Mouse (Mus musculus) splenic B cell, adult 2 months (primary cell): ENCODE measurements around the gene Abcf1.

Experiments used
- DNase-seq: peaks from one replicate; pipeline ENCODE4 v3.0.0-alpha.2; 2011; ENCODE audit warnings: low read depth, low spot score
- H3K27me3 ChIP-seq: 2 replicates; pipeline ENCODE4 v1.6.1; 2012; ENCODE audit warnings: mild to moderate bottlenecking, low read length, moderate library complexity, mixed read lengths; ENCODE audit not compliant: control insufficient read depth, poor library complexity, insufficient read depth, severe bottlenecking
- H3K36me3 ChIP-seq: 2 replicates; pipeline ENCODE4 v1.6.1; 2012; ENCODE audit warnings: mild to moderate bottlenecking, low read length, moderate library complexity, mixed read lengths; ENCODE audit not compliant: control insufficient read depth, poor library complexity, insufficient read depth, severe bottlenecking

Abcf1 gene

GRCm38 (mm10) chr17:35918276-35919059 is 51.1 kb downstream of the Abcf1 start:
- peaks cover 13% of the 10 kb centered on the region; the same call in 1 of the 2 replicates for H3K36me3 ChIP-seq
- DNase-seq: peak; percentile 57
- no peaks in the 10 kb centered on the region for H3K27me3 ChIP-seq

GRCm38 (mm10) chr17:35917463-35918251 is 51.9 kb downstream of the Abcf1 start:
- DNase-seq: peak; percentile 57
- H3K36me3 ChIP-seq: peaks cover 19% of the 10 kb centered on the region
- no peaks in the 10 kb centered on the region for H3K27me3 ChIP-seq

- no peak for DNase-seq
- Histone ChIP-seq H3K27me3 (no peaks in the 10 kb centered on the region), H3K36me3 (peaks cover 19% of the 10 kb centered on the region)
Measured at GRCm38 (mm10) chr17:35917143-35917462, 52.5 kb downstream of the Abcf1 start.

- peaks cover 19% of the 10 kb centered on the region for H3K36me3 ChIP-seq
- peak; percentile 100 for DNase-seq
Measured at GRCm38 (mm10) chr17:35916297-35917142, 53.0 kb downstream of the Abcf1 start, which contains the start of the genes Mrps18b and Ppp1r10. TSS of gene Mrps18b (minus strand) at chr17:35916389. TSS of gene Ppp1r10 (plus strand) at chr17:35916434.

GRCm38 (mm10) chr17:35915538-35916296 is 53.8 kb downstream of the Abcf1 start:
- Histone ChIP-seq H3K36me3 (peaks cover 19% of the 10 kb centered on the region), H3K27me3 (no peaks in the 10 kb centered on the region)
- peak; percentile 38 for DNase-seq

More at GRCm38 (mm10) chr17:35916297-35917142, 53.0 kb downstream of the Abcf1 start, which contains the start of the genes Mrps18b and Ppp1r10:
- no peaks in the 10 kb centered on the region for H3K27me3 ChIP-seq

GRCm38 (mm10) chr17:35914975-35915374 is 54.6 kb downstream of the Abcf1 start:
- H3K27me3 ChIP-seq: no peaks in the 10 kb centered on the region
- DNase-seq: no peak
- peaks cover 19% of the 10 kb centered on the region for H3K36me3 ChIP-seq

- peaks cover 8% of the 10 kb centered on the region for H3K36me3 ChIP-seq
- no peaks in the 10 kb centered on the region for H3K27me3 ChIP-seq
- DNase-seq: peak; percentile 98
Measured at GRCm38 (mm10) chr17:35909919-35910369, 59.6 kb downstream of the Abcf1 start, which contains the start of gene Atat1. TSS of gene Atat1 (minus strand) at chr17:35910075.

GRCm38 (mm10) chr17:35909186-35909918 is 60.2 kb downstream of the Abcf1 start:
- Histone ChIP-seq H3K36me3 (peaks cover 6% of the 10 kb centered on the region), H3K27me3 (no peaks in the 10 kb centered on the region)
- no peak for DNase-seq

GRCm38 (mm10) chr17:35907609-35908008 is 62.0 kb downstream of the Abcf1 start:
- Histone ChIP-seq H3K36me3 (no peaks in the 10 kb centered on the region), H3K27me3 (no peaks in the 10 kb centered on the region)
- peak; percentile 58 for DNase-seq
